Mouse (Mus musculus) spleen, adult 2 months (tissue): ENCODE measurements around the gene Pgm2.

Source experiments
- CTCF ChIP-seq: fragments of 200-500 bp; IDR thresholded peaks from 2 replicates; pipeline ENCODE4 v1.5.1; 2011; ENCODE audit warnings: mild to moderate bottlenecking, inconsistent platforms; ENCODE audit not compliant: insufficient read depth, insufficient read length, insufficient replicate concordance; ENCODE audit errors: extremely low read depth
- POLR2A ChIP-seq: fragments of 200-500 bp; IDR thresholded peaks from 2 replicates; pipeline ENCODE4 v1.6.1; 2011; ENCODE audit warnings: low read depth, low read length, inconsistent platforms

- TF ChIP-seq CTCF (no peak), POLR2A (no peak)
Observed at GRCm38 (mm10) chr5:64075506-64075905, 17.2 kb upstream of the Pgm2 start.
